Mouse (Mus musculus): ENCODE measurements at regions not wholly inside any gene's neighbourhood (a gene's known extent, or its start where the extent isn't known, plus 50 kb on each side); places are given as distances from the start of the nearest gene placed in this dataset.

DNA sequence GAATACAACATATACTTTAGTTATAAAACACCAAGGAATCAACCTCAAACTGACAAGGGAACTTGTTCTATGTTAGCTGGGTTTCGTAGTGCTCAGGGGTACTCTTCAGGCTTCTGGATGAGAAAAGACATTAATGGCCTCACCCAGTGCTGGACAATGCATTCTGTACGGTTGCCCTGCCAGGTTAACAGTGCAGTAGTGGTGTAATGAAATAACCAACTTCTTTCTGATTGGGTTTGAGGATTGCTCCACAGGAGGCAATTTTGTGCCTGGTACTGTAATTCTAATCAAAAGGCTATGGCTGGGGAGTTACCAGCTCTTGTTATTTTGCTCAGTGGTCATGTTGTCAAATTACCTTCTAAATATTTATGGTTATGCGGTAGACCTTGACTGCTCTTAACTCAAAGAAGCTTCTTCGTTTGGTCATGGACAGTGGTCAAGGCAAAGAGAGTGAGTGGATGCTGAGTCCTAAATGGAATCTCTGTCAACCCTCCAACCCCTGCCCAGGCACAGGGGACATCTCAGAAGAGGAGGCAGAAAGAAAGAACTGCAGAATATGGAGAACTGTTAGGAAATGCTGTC, 158.8 kb upstream of the B3gat2 start:
- DNase-seq (ENCODE audit: low spot score): no peak

DNA sequence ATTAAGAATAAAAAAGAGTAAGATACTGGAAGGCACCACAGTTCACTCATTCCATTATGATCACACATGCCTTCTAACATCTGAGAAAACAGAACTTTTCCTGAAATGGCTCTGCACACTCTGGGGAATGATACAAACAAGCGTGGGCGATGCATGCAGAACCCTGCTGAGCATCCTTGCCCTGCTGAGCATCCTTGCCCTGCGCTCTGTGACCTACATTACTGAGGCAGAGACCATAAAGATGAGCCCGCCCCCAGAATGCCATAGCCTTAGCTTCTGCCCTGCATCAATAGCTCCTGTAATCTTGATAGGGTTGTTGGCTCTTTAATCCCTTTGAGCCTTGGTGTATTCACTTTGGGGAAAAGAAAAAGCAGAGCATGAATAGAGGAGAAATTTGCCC, 132.2 kb upstream of the B3gat2 start:
- no peak for DNase-seq (ENCODE audit: low spot score)

DNA sequence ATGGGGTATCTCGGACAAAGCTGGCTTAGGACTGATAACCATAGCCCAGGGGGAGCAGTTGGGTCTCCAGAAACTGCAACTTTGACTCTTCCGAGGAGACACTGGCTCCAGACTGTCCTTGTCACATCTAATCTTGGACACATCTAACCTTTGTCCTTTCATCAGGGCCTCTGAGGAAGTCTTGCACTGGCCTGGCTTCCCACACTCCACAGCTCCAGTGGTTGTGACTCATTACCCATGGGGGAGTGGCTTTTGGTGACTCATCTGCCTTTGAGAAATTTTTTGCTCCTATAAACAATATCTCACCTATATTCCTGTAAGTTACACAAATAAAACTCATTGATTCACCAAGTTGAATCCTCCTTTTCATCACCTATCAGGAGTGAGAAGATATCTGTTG, 116.5 kb upstream of the B3gat2 start:
- no peak for DNase-seq (ENCODE audit: low spot score)

- DNase-seq (ENCODE audit: low spot score): no peak
These were observed 112.6 kb upstream of the B3gat2 start for GRCm38 (mm10) chr1:23648875-23649506.

DNA sequence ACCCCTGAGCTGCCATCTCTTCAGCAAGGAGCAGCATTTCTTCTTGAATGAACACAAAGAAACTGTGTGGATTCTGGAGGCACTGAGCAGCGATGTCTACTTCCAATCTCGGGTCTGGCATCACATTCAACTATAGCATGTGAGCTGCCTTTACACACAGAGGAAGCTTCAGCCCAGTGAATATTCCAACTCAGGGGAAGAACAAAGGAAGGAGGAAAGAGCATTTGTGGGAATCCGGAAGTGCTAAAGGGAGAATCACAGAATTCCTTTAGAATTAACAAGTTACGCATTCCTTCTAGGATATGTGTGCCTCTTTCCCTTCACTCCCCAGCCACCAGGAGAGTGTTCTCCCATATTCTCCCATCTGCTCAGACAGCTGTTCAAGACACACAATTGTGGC, 111.7 kb upstream of the B3gat2 start:
- DNase-seq (ENCODE audit: low spot score): no peak

DNA sequence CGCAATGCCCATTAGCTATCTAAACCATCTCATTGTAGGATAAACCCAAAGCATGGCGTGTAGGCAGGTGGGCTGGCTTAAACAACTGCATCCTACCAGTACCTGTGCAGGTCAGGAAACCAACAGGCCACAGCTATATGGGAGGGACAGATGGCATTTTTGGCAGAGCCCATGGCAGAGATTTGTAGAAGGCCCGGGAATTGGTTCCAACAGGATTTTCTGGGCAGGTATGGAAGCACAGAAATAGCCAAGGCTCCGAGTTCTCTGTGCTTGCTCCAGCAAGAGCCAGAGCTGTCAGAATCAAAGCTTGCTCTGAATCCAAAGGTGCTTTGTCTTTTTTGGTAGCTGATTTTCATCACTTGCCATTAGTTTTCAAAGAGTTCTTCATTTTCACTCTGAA, 107.9 kb upstream of the B3gat2 start:
- DNase-seq (ENCODE audit: low spot score): no peak

GRCm38 (mm10) chr1:23655768-23656167, 105.8 kb upstream of the B3gat2 start:
- no peak for DNase-seq (ENCODE audit: low spot score)

DNA sequence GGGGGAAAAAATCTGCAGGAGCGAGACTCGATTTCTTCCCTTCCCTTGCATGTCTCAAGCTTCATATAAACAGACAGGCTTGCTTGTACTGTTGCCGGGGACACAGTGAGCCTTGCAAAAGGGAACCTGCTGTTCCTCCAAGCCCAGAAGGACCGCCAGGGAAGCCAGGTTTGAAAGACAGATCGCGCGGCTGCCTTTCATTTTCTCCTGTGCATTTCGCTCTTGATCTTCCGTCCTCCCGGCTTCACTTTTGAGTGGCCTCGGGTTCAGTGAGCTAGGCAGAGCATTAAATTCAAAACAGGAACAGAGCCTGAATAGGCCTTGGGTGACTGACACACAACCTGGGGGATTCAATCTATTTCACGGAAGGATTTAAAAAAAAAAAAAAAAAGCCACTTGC, 105.3 kb upstream of the B3gat2 start:
- DNase-seq (ENCODE audit: low spot score): no peak

GRCm38 (mm10) chr1:23656718-23657117, 104.8 kb upstream of the B3gat2 start:
- no peak for DNase-seq (ENCODE audit: low spot score)

DNA sequence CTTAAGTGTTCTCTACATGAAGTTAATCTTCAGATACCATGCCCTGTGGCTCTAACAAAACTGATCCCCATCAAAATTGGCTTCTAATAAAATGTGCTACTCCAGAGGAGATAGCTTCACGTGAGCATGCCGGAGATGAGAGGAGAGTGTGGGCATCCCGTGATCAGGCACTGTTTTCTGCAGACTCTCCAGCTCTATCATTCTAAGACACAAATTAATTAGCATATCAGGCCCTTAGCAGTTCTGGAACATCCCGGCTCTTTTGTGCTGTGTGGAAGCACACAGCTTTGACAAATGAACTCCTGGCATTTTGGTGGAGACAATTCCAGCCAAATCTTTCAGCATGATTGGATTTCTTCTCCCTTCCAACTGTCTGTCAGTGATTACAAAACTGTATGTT, 91.0 kb upstream of the B3gat2 start:
- DNase-seq (ENCODE audit: low spot score): no peak

- DNase-seq (ENCODE audit: low spot score): no peak
These were observed 87.2 kb upstream of the B3gat2 start for GRCm38 (mm10) chr1:23674357-23674756.

- no peak for DNase-seq (ENCODE audit: low spot score)
These were observed 85.3 kb upstream of the B3gat2 start for GRCm38 (mm10) chr1:23676301-23676700.

- DNase-seq (ENCODE audit: low spot score): no peak
These were observed 72.2 kb upstream of the B3gat2 start for GRCm38 (mm10) chr1:23689398-23689797.

- peak; percentile 25 for DNase-seq (ENCODE audit: low spot score)
These were observed 56.1 kb upstream of the B3gat2 start for GRCm38 (mm10) chr1:23705489-23705888.

DNA sequence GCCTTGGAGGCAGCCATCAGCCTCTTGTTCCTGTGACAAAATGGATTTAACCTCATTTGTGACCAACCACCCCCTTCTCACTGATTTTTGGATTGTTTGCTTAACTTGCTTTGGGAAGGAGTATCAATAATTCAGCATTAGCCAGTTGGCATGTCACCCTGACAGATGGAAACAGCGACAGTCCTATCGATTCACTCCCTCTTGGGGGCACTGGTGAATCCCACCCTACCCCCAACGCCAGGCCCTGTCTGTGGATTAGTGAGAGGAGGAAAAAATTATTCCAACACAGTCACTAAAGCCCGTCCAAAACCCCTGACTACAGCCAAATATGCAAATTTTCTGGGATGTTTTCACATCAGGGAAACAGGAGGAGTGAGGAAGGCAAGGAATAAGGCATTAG, 55.1 kb upstream of the B3gat2 start:
- DNase-seq (ENCODE audit: low spot score): no peak
